8 mouse cellular contexts compared by ENCODE assay signal in genomic region chr2:166080967-166081750, GRCm38 (mm10).
A peak's percentile ranks its signal among the peaks of the same experiment; 100 is the strongest.
DNase-seq lines count a peak whose midpoint lies in the region; ATAC-seq and TF ChIP-seq lines count a peak whose summit lies in the region.

No protein-coding gene starts in this region.

- no peak for ATAC-seq in forebrain, embryonic 11.5 days (replicated peaks; ENCODE audit: low FRiP score)
- no peak for ATAC-seq in forebrain, embryonic 12.5 days (ENCODE audit: low FRiP score)
- ATAC-seq in kidney, embryonic 16.5 days (ENCODE audit: low FRiP score, low TSS enrichment): no peak; the same call in 1 of the 2 replicates

- H3K9ac ChIP-seq in forebrain, embryonic 11.5 days (ENCODE audit: low read length): no peak overlapping the region
- no peak overlapping the region for H3K9ac ChIP-seq in forebrain, embryonic 12.5 days
- peak overlapping the region; percentile 71 for H3K9ac ChIP-seq in heart, adult 2 months (ENCODE audit: low read depth, low read length)
- peak overlapping the region; percentile 51 for H3K9ac ChIP-seq in kidney, embryonic 16.5 days (replicated peaks; ENCODE audit: low read length)

- 0 out of 2 replicates have a peak overlapping the region, but pooled peaks have one; percentile 5 for H3K4me2 ChIP-seq in forebrain, embryonic 11.5 days (ENCODE audit: low read depth, low read length, severe bottlenecking)
- H3K4me2 ChIP-seq in forebrain, embryonic 12.5 days: no peak overlapping the region
- peak overlapping the region; percentile 37; the same call in 1 of the 2 replicates for H3K4me2 ChIP-seq in kidney, embryonic 16.5 days (replicated peaks; ENCODE audit: low read depth, low read length)

- no peak for TF ChIP-seq EP300 in heart, adult 2 months (IDR thresholded peaks at IDR 0.05; ENCODE audit: insufficient read depth, low read depth, low read length)

- no peak for TF ChIP-seq CTCF in heart, adult 2 months (IDR thresholded peaks at IDR 0.05)

- TF ChIP-seq POLR2A in heart, adult 2 months (IDR thresholded peaks at IDR 0.05; ENCODE audit: insufficient read depth, low read depth, low read length): no peak

- H3K27me3 ChIP-seq in forebrain, embryonic 11.5 days (ENCODE audit: control insufficient read depth, insufficient read depth, low read length): no peaks in the 10 kb centered on the region
- no peaks in the 10 kb centered on the region for H3K27me3 ChIP-seq in forebrain, embryonic 12.5 days
- H3K27me3 ChIP-seq in heart, adult 2 months (ENCODE audit: control insufficient read depth, insufficient read depth, low read length): no peaks in the 10 kb centered on the region
- H3K27me3 ChIP-seq in kidney, embryonic 16.5 days (ENCODE audit: insufficient read depth, low read length): no peaks in the 10 kb centered on the region

- H3K79me2 ChIP-seq in heart, adult 2 months (replicated peaks; ENCODE audit: control insufficient read depth, insufficient read depth, low read length): no peaks in the 10 kb centered on the region

- WGBS in forebrain, embryonic 11.5 days: 88% methylated on average over 21 of the region's 21 CpGs
- WGBS in forebrain, embryonic 12.5 days: 88% methylated on average over 21 of the region's 21 CpGs
- 42% methylated on average over 21 of the region's 21 CpGs for WGBS in heart, adult 2 months
- WGBS in kidney, embryonic 16.5 days: 73% methylated on average over 21 of the region's 21 CpGs

- no peak for DNase-seq in forebrain, embryonic 11.5 days (ENCODE audit: low spot score)
- DNase-seq in heart, adult 2 months: peak; percentile 82 to 87
- peak; percentile 34 for DNase-seq in skeletal muscle tissue, adult 2 months (ENCODE audit: low read depth, low spot score)
- no peak for DNase-seq in layer of hippocampus, postnatal 10 days (ENCODE audit: low spot score in 2 of 2)
- DNase-seq in embryo, embryonic 11 days: no peak
- no peak for DNase-seq in cerebellum, adult 18-20 months

- H3K4me1 ChIP-seq in forebrain, embryonic 11.5 days (replicated peaks; ENCODE audit: control insufficient read depth, insufficient read depth, low read length): no peaks in the 10 kb centered on the region
- H3K4me1 ChIP-seq in forebrain, embryonic 12.5 days: peaks cover 7% of the 10 kb centered on the region
- peaks cover 4% of the 10 kb centered on the region for H3K4me1 ChIP-seq in heart, adult 2 months (ENCODE audit: control insufficient read depth, insufficient read depth, low read length)
- peaks cover 34% of the 10 kb centered on the region for H3K4me1 ChIP-seq in kidney, embryonic 16.5 days (ENCODE audit: insufficient read depth, low read length)

- no peaks in the 10 kb centered on the region for H3K9me3 ChIP-seq in forebrain, embryonic 11.5 days (ENCODE audit: control insufficient read depth, low read length)
- no peaks in the 10 kb centered on the region for H3K9me3 ChIP-seq in forebrain, embryonic 12.5 days
- H3K9me3 ChIP-seq in kidney, embryonic 16.5 days (ENCODE audit: low read length): no peaks in the 10 kb centered on the region

- H3K27ac ChIP-seq in forebrain, embryonic 11.5 days (ENCODE audit: low read depth, low read length): no peak overlapping the region
- no peak overlapping the region; the same call in 1 of the 2 replicates for H3K27ac ChIP-seq in forebrain, embryonic 12.5 days
- peak overlapping the region; percentile 93 for H3K27ac ChIP-seq in heart, adult 2 months
- H3K27ac ChIP-seq in kidney, embryonic 16.5 days (ENCODE audit: low read length): peak overlapping the region; percentile 72

- H3K4me3 ChIP-seq in forebrain, embryonic 11.5 days (ENCODE audit: low read depth, low read length): no peak overlapping the region
- no peak overlapping the region for H3K4me3 ChIP-seq in forebrain, embryonic 12.5 days (replicated peaks)
- H3K4me3 ChIP-seq in heart, adult 2 months: peak overlapping the region; percentile 34
- peak overlapping the region; percentile 6; the same call in 1 of the 2 replicates for H3K4me3 ChIP-seq in kidney, embryonic 16.5 days (ENCODE audit: low read length)

- H3K36me3 ChIP-seq in forebrain, embryonic 11.5 days (ENCODE audit: control insufficient read depth, insufficient read depth, low read length): no peaks in the 10 kb centered on the region
- peaks cover 24% of the 10 kb centered on the region; the same call in 1 of the 2 replicates for H3K36me3 ChIP-seq in forebrain, embryonic 12.5 days (replicated peaks)
- no peaks in the 10 kb centered on the region for H3K36me3 ChIP-seq in heart, adult 2 months (ENCODE audit: control insufficient read depth, insufficient read depth, low read length)
- H3K36me3 ChIP-seq in kidney, embryonic 16.5 days (ENCODE audit: insufficient read depth, low read length): peaks cover 12% of the 10 kb centered on the region; the same call in 1 of the 2 replicates

- intact Hi-C loops in heart, adult 2 months (cut with DNase I): loop anchor here (10.0 kb wide), 1 partner anchor 704 kb away; no protein-coding TSS in a partner anchor

Comparison
In these comparisons a context has a peak if more than half of its experiments do, and no peak if none do; other contexts are left out.
1. DNase-seq: peak in heart, adult 2 months (2 of 2) and skeletal muscle tissue, adult 2 months (single experiment); none in forebrain, embryonic 11.5 days (single experiment), layer of hippocampus, postnatal 10 days (0 of 2), embryo, embryonic 11 days (single experiment) and cerebellum, adult 18-20 months (0 of 2).
2. H3K27ac ChIP-seq: peak in heart, adult 2 months (single experiment) and kidney, embryonic 16.5 days (single experiment); none in forebrain, embryonic 11.5 days (single experiment) and forebrain, embryonic 12.5 days (single experiment).
3. H3K4me3 ChIP-seq: peak in heart, adult 2 months (single experiment) and kidney, embryonic 16.5 days (single experiment); none in forebrain, embryonic 11.5 days (single experiment) and forebrain, embryonic 12.5 days (single experiment).
4. H3K9ac ChIP-seq: peak in heart, adult 2 months (single experiment) and kidney, embryonic 16.5 days (single experiment); none in forebrain, embryonic 11.5 days (single experiment) and forebrain, embryonic 12.5 days (single experiment).